Mouse (Mus musculus) forebrain, embryonic 14.5 days (tissue): ENCODE data around the gene Nmnat3. TPM values are rescaled to one million over a fixed set of nuclear protein-coding genes. Genes with fewer than 3 reads are reported as not detected.

ENCODE experiments used
- ATAC-seq: fragments of 200-750 bp; cut with Nextera tagmentation; 2 replicates; pipeline ENCODE4 v1.8.0; 2017; ENCODE audit warnings: mild to moderate bottlenecking, moderate library complexity
- DNase-seq: peaks from one replicate; pipeline ENCODE4 v3.0.0-alpha.2; 2015; ENCODE audit warnings: low spot score
- H3K27ac ChIP-seq: fragments of 300-500 bp; sonication (generic); 2 replicates; pipeline ENCODE4 v1.5.1; 2014; ENCODE audit warnings: low read depth, mild to moderate bottlenecking, control low read depth, low read length, moderate library complexity
- H3K27me3 ChIP-seq: fragments of 300-500 bp; sonication (generic); replicated peaks from 2 replicates; pipeline ENCODE4 v1.6.1; 2014; ENCODE audit warnings: low read length, control low read depth, mixed read lengths; ENCODE audit not compliant: control insufficient read depth, insufficient read depth
- H3K36me3 ChIP-seq: fragments of 300-500 bp; sonication (generic); 2 replicates; pipeline ENCODE4 v1.6.1; 2014; ENCODE audit warnings: low read length, control low read depth; ENCODE audit not compliant: control insufficient read depth, insufficient read depth
- H3K4me1 ChIP-seq: fragments of 300-500 bp; sonication (generic); 2 replicates; pipeline ENCODE4 v1.6.1; 2014; ENCODE audit warnings: antibody characterized with exemption, low read length, control low read depth; ENCODE audit not compliant: control insufficient read depth, insufficient read depth
- H3K4me2 ChIP-seq: fragments of 300-500 bp; sonication (generic); 2 replicates; pipeline ENCODE4 v1.6.1; 2014; ENCODE audit warnings: mild to moderate bottlenecking, control low read depth, low read length
- H3K4me3 ChIP-seq: fragments of 300-500 bp; sonication (generic); 2 replicates; pipeline ENCODE4 v1.5.1; 2014; ENCODE audit warnings: low read depth, low read length, control low read depth
- H3K9ac ChIP-seq: fragments of 300-500 bp; sonication (generic); 2 replicates; pipeline ENCODE4 v1.6.1; 2014; ENCODE audit warnings: mild to moderate bottlenecking, low read length, control low read depth, moderate library complexity
- H3K9me3 ChIP-seq: fragments of 300-500 bp; sonication (generic); replicated peaks from 2 replicates; pipeline ENCODE4 v1.6.1; 2016; ENCODE audit warnings: low read length, control low read depth, mixed read lengths; ENCODE audit not compliant: control insufficient read depth
- WGBS: fragments of 180-500 bp; shearing (Covaris S2); extraction: QIAGEN DNeasy Blood & Tissue Kit; methylation state at CpG from one replicate; pipeline ENCODE4 v1.1.7; 2014; 5-methylcytosine and 5-hydroxymethylcytosine counted together
- polyA plus RNA-seq: library from polyadenylated mRNA; unstranded; fragments of >200 nt; fragmentation: Nextera tagmentation; extraction: Ambion mirVana; gene quantifications from 2 replicates; pipeline ENCODE4 v1.2.1, GENCODE M21; 2014

Gene Nmnat3
- polyA plus RNA-seq, 1 experiment from 2014 or later: 2.5 TPM

- Histone ChIP-seq H3K9me3 (no peaks in the 10 kb centered on the region), H3K27ac (no peak overlapping the region), H3K4me2 (no peak overlapping the region), H3K9ac (no peak overlapping the region), H3K27me3 (no peaks in the 10 kb centered on the region), H3K4me3 (no peak overlapping the region), H3K4me1 (peaks cover 6% of the 10 kb centered on the region; the same call in 1 of the 2 replicates), H3K36me3 (no peaks in the 10 kb centered on the region)
- no peak for DNase-seq
- no peak for ATAC-seq
- WGBS: 75% methylated on average over 3 of the region's 3 CpGs
These were observed 11.5 kb downstream of the Nmnat3 start for GRCm38 (mm10) chr9:98298761-98299160.

DNA sequence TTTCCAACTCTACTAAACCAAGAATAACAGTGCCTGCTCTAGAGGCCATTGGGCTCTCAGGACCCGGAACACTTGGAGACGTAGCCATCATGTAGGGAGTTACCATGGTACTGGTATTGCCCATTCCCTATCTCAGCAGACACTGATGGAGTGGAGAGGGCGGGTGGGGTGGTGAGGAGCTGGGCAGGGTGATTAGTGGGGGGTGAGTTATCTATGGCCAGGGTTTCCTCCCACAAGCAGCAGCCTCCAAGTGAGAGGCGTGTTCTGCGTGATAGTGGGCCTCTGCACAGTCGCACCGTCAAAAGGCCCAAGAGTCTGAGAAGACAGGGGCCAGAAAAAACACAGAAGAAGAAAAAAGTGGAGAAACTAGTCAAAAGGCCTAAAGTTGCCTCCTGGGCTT, 12.0 kb downstream of the Nmnat3 start:
- Histone ChIP-seq H3K27me3 (no peaks in the 10 kb centered on the region), H3K4me1 (peaks cover 6% of the 10 kb centered on the region; the same call in 1 of the 2 replicates), H3K36me3 (no peaks in the 10 kb centered on the region), H3K9me3 (no peaks in the 10 kb centered on the region), H3K4me3 (no peak overlapping the region), H3K4me2 (no peak overlapping the region), H3K9ac (no peak overlapping the region), H3K27ac (no peak overlapping the region)
- DNase-seq (no peak), ATAC-seq (no peak)
- 89% methylated on average over 7 of the region's 7 CpGs for WGBS

- ATAC-seq: no peak
- Histone ChIP-seq H3K36me3 (no peaks in the 10 kb centered on the region), H3K27me3 (no peaks in the 10 kb centered on the region), H3K4me2 (no peak overlapping the region), H3K4me1 (peaks cover 6% of the 10 kb centered on the region; the same call in 1 of the 2 replicates), H3K9ac (no peak overlapping the region), H3K27ac (no peak overlapping the region), H3K4me3 (no peak overlapping the region), H3K9me3 (no peaks in the 10 kb centered on the region)
- 87% methylated on average over 7 of the region's 7 CpGs for WGBS
- DNase-seq: no peak
These were observed 13.3 kb downstream of the Nmnat3 start for GRCm38 (mm10) chr9:98300582-98300981.

- Histone ChIP-seq H3K9me3 (no peaks in the 10 kb centered on the region), H3K4me1 (no peaks in the 10 kb centered on the region), H3K27me3 (no peaks in the 10 kb centered on the region), H3K9ac (no peak overlapping the region), H3K36me3 (no peaks in the 10 kb centered on the region), H3K4me2 (no peak overlapping the region), H3K4me3 (no peak overlapping the region), H3K27ac (no peak overlapping the region)
- WGBS: 88% methylated on average over 6 of the region's 6 CpGs
- ATAC-seq (no peak), DNase-seq (no peak)
These were observed 19.8 kb downstream of the Nmnat3 start for GRCm38 (mm10) chr9:98307011-98307410.

DNA sequence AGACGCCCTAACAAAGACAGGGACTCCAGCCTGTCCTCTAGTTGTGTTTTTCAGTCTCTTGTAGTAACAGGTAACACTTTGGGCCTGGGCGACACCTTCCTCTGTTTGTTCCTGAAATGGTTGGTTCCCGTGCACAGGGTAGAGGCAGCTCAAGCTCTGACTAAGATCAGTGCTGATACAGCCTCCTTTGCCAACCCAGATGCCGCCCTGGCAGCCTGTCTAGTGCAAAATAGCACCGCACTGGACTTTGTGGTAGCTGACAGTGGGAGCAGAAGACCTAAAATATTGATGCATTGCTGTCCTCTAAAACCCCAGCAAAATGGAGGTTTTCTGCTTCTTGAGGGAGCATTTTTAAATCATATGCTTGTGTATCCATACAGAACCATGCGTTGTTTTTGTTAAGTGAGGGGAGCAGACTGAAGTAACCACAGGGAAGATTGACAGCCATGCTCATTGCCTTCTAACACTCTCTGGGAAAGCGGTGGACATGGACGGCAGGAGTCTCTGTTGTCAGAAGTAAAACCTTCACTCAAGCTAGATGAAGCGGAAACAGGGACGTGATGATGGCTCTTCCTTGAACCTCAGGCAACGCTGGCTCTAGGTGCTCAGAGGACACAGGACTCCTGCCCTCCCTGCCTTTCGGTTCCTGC, 24.2 kb downstream of the Nmnat3 start:
- Histone ChIP-seq H3K27me3 (no peaks in the 10 kb centered on the region), H3K4me3 (no peak overlapping the region), H3K36me3 (no peaks in the 10 kb centered on the region), H3K9ac (no peak overlapping the region), H3K4me1 (no peaks in the 10 kb centered on the region), H3K9me3 (no peaks in the 10 kb centered on the region), H3K27ac (no peak overlapping the region), H3K4me2 (no peak overlapping the region)
- WGBS: 74% methylated on average over 12 of the region's 12 CpGs
- DNase-seq (no peak), ATAC-seq (no peak)

DNA sequence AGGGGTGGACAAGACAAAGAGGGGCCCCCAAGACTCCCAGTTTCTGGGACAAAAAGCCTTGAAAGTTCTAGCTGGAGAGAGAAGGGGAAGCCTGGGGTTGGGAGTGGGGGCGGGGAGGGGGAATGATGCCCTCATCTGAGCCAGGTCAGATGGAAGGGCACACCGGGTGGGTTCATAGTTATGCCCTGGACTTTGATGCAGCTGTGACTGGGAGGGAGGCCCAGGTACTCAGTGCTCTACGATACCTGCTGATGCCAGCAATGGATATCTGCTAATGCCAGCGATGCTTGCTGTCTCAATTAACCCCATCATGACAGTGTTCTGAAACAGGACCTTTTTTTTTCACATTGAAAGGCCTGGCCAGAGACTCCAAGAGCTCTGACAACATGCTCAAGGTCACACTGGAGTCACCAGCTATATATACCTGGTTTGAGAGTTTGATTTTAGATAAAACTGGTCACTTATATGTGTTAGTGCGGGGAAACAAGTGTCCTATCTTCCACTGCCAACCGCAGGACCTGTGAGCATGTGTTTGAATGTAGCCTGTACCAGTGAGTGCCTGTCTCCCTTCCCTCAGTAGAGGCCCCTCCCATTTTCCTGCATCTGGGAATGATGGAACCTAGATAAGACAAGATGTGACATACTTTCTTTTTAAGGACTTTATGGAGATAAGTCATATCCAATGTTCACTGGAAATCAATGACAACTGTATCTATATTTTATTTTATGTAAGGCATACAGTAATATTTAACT, 25.6 kb downstream of the Nmnat3 start:
- no peak for DNase-seq
- Histone ChIP-seq H3K4me3 (no peak overlapping the region), H3K36me3 (no peaks in the 10 kb centered on the region), H3K4me2 (no peak overlapping the region), H3K9ac (no peak overlapping the region), H3K4me1 (no peaks in the 10 kb centered on the region), H3K9me3 (no peaks in the 10 kb centered on the region), H3K27me3 (no peaks in the 10 kb centered on the region), H3K27ac (no peak overlapping the region)
- 81% methylated on average over 6 of the region's 6 CpGs for WGBS
- ATAC-seq: no peak

GRCm38 (mm10) chr9:98313587-98313986, 26.4 kb downstream of the Nmnat3 start:
- WGBS: 88% methylated on average over 6 of the region's 6 CpGs
- no peaks in the 10 kb centered on the region for H3K27me3 ChIP-seq
- no peak overlapping the region for H3K9ac ChIP-seq
- no peak overlapping the region for H3K27ac ChIP-seq
- DNase-seq (no peak), ATAC-seq (no peak)
- no peak overlapping the region for H3K4me2 ChIP-seq
- H3K4me3 ChIP-seq: no peak overlapping the region
- H3K9me3 ChIP-seq: no peaks in the 10 kb centered on the region
- H3K36me3 ChIP-seq: no peaks in the 10 kb centered on the region
- 0 out of 2 replicates have a peak, but pooled peaks cover 2% of the 10 kb centered on the region for H3K4me1 ChIP-seq

- Histone ChIP-seq H3K4me3 (no peak overlapping the region), H3K4me1 (0 out of 2 replicates have a peak, but pooled peaks cover 2% of the 10 kb centered on the region), H3K27ac (no peak overlapping the region), H3K9ac (no peak overlapping the region), H3K4me2 (no peak overlapping the region), H3K27me3 (no peaks in the 10 kb centered on the region), H3K9me3 (no peaks in the 10 kb centered on the region), H3K36me3 (no peaks in the 10 kb centered on the region)
- ATAC-seq (no peak), DNase-seq (no peak)
- 86% methylated on average over 7 of the region's 7 CpGs for WGBS
These were observed 26.9 kb downstream of the Nmnat3 start for GRCm38 (mm10) chr9:98314059-98314650.

- Histone ChIP-seq H3K4me1 (0 out of 2 replicates have a peak, but pooled peaks cover 2% of the 10 kb centered on the region), H3K9me3 (no peaks in the 10 kb centered on the region), H3K27ac (no peak overlapping the region), H3K27me3 (no peaks in the 10 kb centered on the region), H3K9ac (no peak overlapping the region), H3K4me2 (no peak overlapping the region), H3K36me3 (no peaks in the 10 kb centered on the region), H3K4me3 (no peak overlapping the region)
- 71% methylated on average over 4 of the region's 4 CpGs for WGBS
- DNase-seq (no peak), ATAC-seq (no peak)
These were observed 30.7 kb downstream of the Nmnat3 start for GRCm38 (mm10) chr9:98317897-98318296.
